Mouse (Mus musculus) spleen, adult 2 months (tissue): ENCODE data around the gene Gins2.

Source experiments
- CTCF ChIP-seq: fragments of 200-500 bp; IDR thresholded peaks from 2 replicates; pipeline ENCODE4 v1.5.1; 2011; ENCODE audit warnings: mild to moderate bottlenecking, inconsistent platforms; ENCODE audit not compliant: insufficient read depth, insufficient read length, insufficient replicate concordance; ENCODE audit errors: extremely low read depth
- POLR2A ChIP-seq: fragments of 200-500 bp; IDR thresholded peaks from 2 replicates; pipeline ENCODE4 v1.6.1; 2011; ENCODE audit warnings: low read depth, low read length, inconsistent platforms

- no peak for TF ChIP-seq CTCF
- TF ChIP-seq POLR2A = no peak
Measured at GRCm38 (mm10) chr8:120630848-120631247, 41.7 kb upstream of the Gins2 start.
